Mouse (Mus musculus): ENCODE results near the gene Tff2. TPM values are rescaled to one million over a fixed set of nuclear protein-coding genes. Genes with fewer than 3 reads are reported as not detected.

The Tff2 gene
- polyA plus RNA-seq, 1 experiment from 2014 or later = not detected

DNA sequence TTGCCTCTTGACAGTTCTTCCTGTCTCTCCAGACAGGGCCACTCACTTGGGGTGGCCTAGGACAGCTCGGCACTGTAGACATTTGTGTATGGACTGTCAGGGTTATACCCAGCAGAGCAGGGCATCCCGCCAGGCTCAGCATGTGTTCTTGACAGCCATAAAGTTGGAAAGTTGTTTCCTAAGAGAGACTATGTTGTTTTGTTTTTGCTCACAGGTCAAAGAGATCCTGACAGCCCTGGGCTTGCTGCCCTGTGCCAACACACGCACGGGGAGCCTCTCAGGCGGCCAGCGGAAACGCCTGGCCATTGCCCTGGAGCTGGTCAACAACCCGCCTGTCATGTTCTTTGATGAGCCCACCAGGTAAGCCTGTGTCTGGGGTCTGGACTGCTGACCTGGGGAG lies 40.3 kb downstream of the Tff2 start:
- no peak overlapping the region for H3K9ac ChIP-seq
- H3K27me3 ChIP-seq (replicated peaks) = no peaks in the 10 kb centered on the region
- ATAC-seq = no peak
- no peak overlapping the region for H3K4me3 ChIP-seq
- 78% methylated on average over 8 of the region's 8 CpGs for WGBS (ENCODE audit: insufficient replicate concordance)
- H3K27ac ChIP-seq = no peak overlapping the region
- H3K4me1 ChIP-seq = peaks cover 40% of the 10 kb centered on the region
- no peak overlapping the region for H3K4me2 ChIP-seq
- H3K36me3 ChIP-seq = no peaks in the 10 kb centered on the region
- H3K9me3 ChIP-seq (replicated peaks) = no peaks in the 10 kb centered on the region

GRCm38 (mm10) chr17:31103007-31103570 lies 41.0 kb downstream of the Tff2 start:
- H3K36me3 ChIP-seq = no peaks in the 10 kb centered on the region
- no peaks in the 10 kb centered on the region for H3K27me3 ChIP-seq (replicated peaks)
- no peak overlapping the region for H3K9ac ChIP-seq
- no peaks in the 10 kb centered on the region for H3K9me3 ChIP-seq (replicated peaks)
- no peak overlapping the region for H3K27ac ChIP-seq
- no peak for ATAC-seq
- H3K4me2 ChIP-seq = no peak overlapping the region
- 79% methylated on average over 8 of the region's 8 CpGs for WGBS (ENCODE audit: insufficient replicate concordance)
- H3K4me3 ChIP-seq = no peak overlapping the region
- H3K4me1 ChIP-seq = peaks cover 48% of the 10 kb centered on the region

GRCm38 (mm10) chr17:31098788-31099187 lies 45.3 kb downstream of the Tff2 start:
- ATAC-seq = peak; percentile 82

GRCm38 (mm10) chr17:31096893-31097292 lies 47.2 kb downstream of the Tff2 start:
- 72% methylated on average over 2 of the region's 2 CpGs for WGBS (ENCODE audit: insufficient replicate concordance)
- Histone ChIP-seq H3K4me1 (peaks cover 62% of the 10 kb centered on the region), H3K27ac (no peak overlapping the region), H3K4me3 (no peak overlapping the region), H3K9me3 (replicated peaks) (no peaks in the 10 kb centered on the region), H3K9ac (no peak overlapping the region), H3K4me2 (no peak overlapping the region), H3K27me3 (replicated peaks) (no peaks in the 10 kb centered on the region), H3K36me3 (peaks cover 12% of the 10 kb centered on the region)
- no peak for ATAC-seq

More at GRCm38 (mm10) chr17:31098788-31099187, 45.3 kb downstream of the Tff2 start:
- H3K4me2 ChIP-seq = peak overlapping the region; percentile 40
- no peaks in the 10 kb centered on the region for H3K9me3 ChIP-seq (replicated peaks)
- no peak overlapping the region for H3K27ac ChIP-seq
- 58% methylated on average over 5 of the region's 5 CpGs for WGBS (ENCODE audit: insufficient replicate concordance)
- no peaks in the 10 kb centered on the region for H3K27me3 ChIP-seq (replicated peaks)
- H3K4me3 ChIP-seq = no peak overlapping the region
- 0 out of 2 replicates have a peak overlapping the region, but pooled peaks have one; percentile 1 for H3K9ac ChIP-seq
- peaks cover 47% of the 10 kb centered on the region for H3K4me1 ChIP-seq
- peaks cover 6% of the 10 kb centered on the region; the same call in 1 of the 2 replicates for H3K36me3 ChIP-seq

DNA sequence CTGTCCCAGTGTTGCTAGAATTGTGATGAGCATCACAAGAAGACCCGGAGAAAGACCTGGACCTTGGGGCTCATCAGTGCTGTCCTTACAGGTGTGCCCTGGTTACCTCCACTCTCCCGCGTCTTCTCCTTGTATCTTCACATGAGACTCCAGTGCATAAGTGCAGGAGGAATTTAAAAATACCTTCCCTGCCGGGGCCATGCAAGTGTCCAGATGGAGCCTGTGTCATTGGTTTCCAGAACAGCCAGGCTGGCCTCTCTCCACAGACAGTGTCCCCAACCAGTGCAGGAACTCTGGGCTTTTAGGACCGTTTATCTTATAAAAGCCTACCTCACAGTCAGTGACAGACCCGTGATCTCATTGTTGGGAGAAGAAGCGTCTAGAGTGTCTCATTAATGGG lies 48.5 kb downstream of the Tff2 start:
- peaks cover 12% of the 10 kb centered on the region for H3K36me3 ChIP-seq
- no peak overlapping the region for H3K27ac ChIP-seq
- ATAC-seq = no peak
- H3K9me3 ChIP-seq (replicated peaks) = no peaks in the 10 kb centered on the region
- 82% methylated on average over 7 of the region's 7 CpGs for WGBS (ENCODE audit: insufficient replicate concordance)
- H3K4me3 ChIP-seq = no peak overlapping the region
- H3K27me3 ChIP-seq (replicated peaks) = no peaks in the 10 kb centered on the region
- peaks cover 67% of the 10 kb centered on the region for H3K4me1 ChIP-seq
- H3K4me2 ChIP-seq = no peak overlapping the region
- no peak overlapping the region for H3K9ac ChIP-seq

DNA sequence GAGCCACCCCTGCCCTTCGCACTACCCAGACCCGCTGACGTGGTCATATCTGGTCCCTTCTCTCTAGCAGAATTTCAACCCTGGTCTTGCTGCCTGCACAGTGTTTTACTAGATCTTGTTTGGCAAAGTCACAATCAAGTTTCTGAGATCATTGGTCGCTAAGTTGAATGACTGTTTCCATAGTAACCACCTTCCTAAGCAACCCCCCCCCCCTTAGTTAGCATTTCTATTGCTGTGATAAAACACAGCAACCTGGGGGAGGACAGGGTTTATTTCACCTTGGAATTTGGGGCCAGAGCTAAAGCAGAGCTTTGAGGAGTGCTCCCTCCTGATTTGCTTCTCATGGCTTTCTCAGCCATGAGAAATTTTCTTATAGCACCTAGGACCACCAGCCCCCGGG lies 49.3 kb downstream of the Tff2 start:
- no peak for ATAC-seq
- 68% methylated on average over 5 of the region's 5 CpGs for WGBS (ENCODE audit: insufficient replicate concordance)

More for the DNA sequence above, 49.3 kb downstream of the Tff2 start:
- no peak overlapping the region for H3K27ac ChIP-seq
- no peak overlapping the region for H3K4me3 ChIP-seq
- H3K9me3 ChIP-seq (replicated peaks) = no peaks in the 10 kb centered on the region
- no peak overlapping the region for H3K4me2 ChIP-seq
- no peaks in the 10 kb centered on the region for H3K27me3 ChIP-seq (replicated peaks)
- peaks cover 12% of the 10 kb centered on the region for H3K36me3 ChIP-seq
- peaks cover 67% of the 10 kb centered on the region for H3K4me1 ChIP-seq
- no peak overlapping the region for H3K9ac ChIP-seq

Other genes with a start within 250 kb of the Tff2 start
- gene Glp1r, start 242.5 kb downstream of the Tff2 start, polyA plus RNA-seq (2016; fragmentation: Nextera tagmentation; extraction: Ambion mirVana) = 0.06 TPM in 1 of 2 replicates, not detected in the other
- gene Umodl1, start 189.6 kb downstream of the Tff2 start, polyA plus RNA-seq (2016; fragmentation: Nextera tagmentation; extraction: Ambion mirVana) = not detected in 2 replicates
- gene Abcg1, start 86.6 kb downstream of the Tff2 start, polyA plus RNA-seq (2016; fragmentation: Nextera tagmentation; extraction: Ambion mirVana) = 5.4 and 5.5 TPM in 2 replicates
- 2.2 and 2.3 TPM in 2 replicates for gene Tff3, start 14.6 kb downstream of the Tff2 start, polyA plus RNA-seq (2016; fragmentation: Nextera tagmentation; extraction: Ambion mirVana)
- 0.46 TPM in 1 of 2 replicates, not detected in the other for gene Tff1, start 21.0 kb upstream of the Tff2 start, polyA plus RNA-seq (2016; fragmentation: Nextera tagmentation; extraction: Ambion mirVana)
- 0.24 and 0.33 TPM in 2 replicates for gene Tmprss3, start 54.7 kb upstream of the Tff2 start, polyA plus RNA-seq (2016; fragmentation: Nextera tagmentation; extraction: Ambion mirVana)
- gene Ubash3a, start 63.6 kb upstream of the Tff2 start, polyA plus RNA-seq (2016; fragmentation: Nextera tagmentation; extraction: Ambion mirVana) = 23.2 and 25.6 TPM in 2 replicates
- 0.25 and 0.32 TPM in 2 replicates for gene Rsph1, start 133.1 kb upstream of the Tff2 start, polyA plus RNA-seq (2016; fragmentation: Nextera tagmentation; extraction: Ambion mirVana)
- 4.4 and 5.4 TPM in 2 replicates for gene Slc37a1, start 142.5 kb upstream of the Tff2 start, polyA plus RNA-seq (2016; fragmentation: Nextera tagmentation; extraction: Ambion mirVana)
- gene Pde9a, start 241.9 kb upstream of the Tff2 start, polyA plus RNA-seq (2016; fragmentation: Nextera tagmentation; extraction: Ambion mirVana) = 5.6 and 6.1 TPM in 2 replicates

Data from liver, embryonic 12.5 days (tissue).